Mouse (Mus musculus): ENCODE measurements around the gene Slc7a8.

Gene Slc7a8

GRCm38 (mm10) chr14:54687251-54687650, 94.5 kb downstream of the Slc7a8 start:
- DNase-seq, result no peak

GRCm38 (mm10) chr14:54686522-54687143, 95.1 kb downstream of the Slc7a8 start, which contains the start of gene Acin1:
Acin1 (minus strand) TSS chr14:54686931.
- DNase-seq, result peak; percentile 100

DNA sequence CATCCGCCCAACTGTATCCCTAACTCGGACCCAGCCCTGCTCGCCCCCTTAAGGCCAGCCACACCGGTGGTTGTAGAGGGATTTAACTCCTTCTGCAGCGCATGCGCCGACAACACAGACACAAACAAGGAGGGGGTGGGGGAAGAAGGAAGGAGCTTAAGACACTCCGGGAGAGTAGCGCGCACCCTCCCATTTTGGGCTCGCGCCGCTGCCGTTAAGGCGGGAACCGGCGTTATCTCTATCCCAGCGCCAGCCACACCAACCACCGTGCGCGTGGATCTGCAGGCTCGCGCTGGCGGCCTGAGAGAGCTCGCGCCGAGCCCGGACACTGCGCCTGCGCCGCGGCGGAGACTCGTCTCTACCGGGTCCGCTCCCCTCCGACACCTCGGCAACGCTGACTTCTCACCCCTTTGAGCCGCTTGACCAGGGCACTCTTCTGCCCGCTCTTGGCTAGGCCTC, 95.7 kb downstream of the Slc7a8 start, which contains the start of gene 1700123O20Rik:
Gene 1700123O20Rik (plus strand): TSS at position 154 of the 459 bp plus-strand sequence.
- peak; percentile 81 to 90 for DNase-seq

DNA sequence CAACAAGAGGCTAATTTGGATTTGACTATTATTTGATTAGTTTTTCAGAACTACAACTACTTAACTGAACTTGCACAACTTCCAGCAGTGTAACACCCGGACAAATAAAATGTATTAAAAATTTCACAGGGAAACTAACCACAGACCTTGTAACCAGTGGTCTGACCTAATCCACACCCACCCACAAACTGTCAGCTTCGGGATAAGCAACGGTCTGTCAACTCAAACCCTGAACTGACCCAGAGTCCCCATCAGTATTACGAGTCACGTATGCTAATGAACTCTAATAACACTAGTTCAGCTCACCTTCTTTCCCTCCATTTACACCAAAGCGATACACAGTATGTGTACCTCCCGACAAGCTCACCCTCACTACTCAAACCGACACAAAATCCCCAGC, 96.3 kb downstream of the Slc7a8 start:
- DNase-seq, result no peak

- DNase-seq, result no peak
Observed at GRCm38 (mm10) chr14:54682396-54682795, 99.3 kb downstream of the Slc7a8 start.

DNA sequence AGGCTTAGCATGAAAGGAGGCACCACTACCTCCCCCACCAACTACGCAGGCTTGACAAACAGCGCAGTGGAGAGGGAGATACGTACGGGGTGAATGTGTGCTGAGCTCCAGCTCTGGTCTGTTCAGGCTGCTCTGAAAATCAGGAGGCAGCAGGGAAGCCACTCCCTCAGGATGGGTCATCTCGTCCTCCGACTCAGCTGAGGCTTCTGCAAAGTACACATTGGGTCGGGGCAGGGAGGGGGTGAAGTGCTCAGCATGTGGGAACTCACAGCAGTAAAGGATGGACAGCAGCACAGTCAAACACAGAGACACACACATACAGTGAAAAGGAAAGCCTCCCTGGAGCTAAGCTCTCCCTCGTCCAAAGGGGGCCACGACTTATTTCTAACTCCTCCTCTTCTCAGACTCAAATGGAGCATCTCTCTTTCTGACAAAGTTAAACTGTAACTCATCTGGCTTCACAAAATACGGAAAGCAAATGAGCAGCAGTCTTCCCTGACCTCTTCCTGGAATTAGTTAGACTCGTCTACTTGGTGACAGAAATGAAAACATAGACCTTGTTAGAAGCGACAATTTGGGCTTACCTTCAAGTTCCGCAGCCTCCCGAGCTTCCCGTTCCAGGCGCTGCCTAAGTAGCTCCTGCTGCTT, 103.0 kb downstream of the Slc7a8 start:
- no peak for DNase-seq

DNA sequence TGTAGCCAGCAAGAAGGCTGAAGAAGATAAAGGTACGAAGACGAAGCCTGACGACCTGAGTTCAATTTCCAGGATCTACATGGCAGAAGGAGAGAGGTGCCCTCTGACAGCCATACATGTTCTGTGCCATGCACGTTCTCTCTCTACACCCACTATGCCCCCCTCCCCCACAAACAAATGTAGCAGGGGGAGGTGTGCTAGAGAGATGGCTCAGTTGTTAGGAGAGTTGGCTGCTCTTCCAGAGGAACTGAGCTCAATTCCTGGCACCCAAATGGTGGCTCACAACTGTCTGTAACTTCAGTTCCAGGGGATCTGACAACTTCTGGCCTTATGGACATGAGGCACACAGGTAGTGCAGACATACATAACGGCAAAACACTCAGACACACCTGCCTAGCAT, 105.5 kb downstream of the Slc7a8 start:
- no peak for DNase-seq

- no peak for DNase-seq
Observed at GRCm38 (mm10) chr14:54674317-54674716, 107.4 kb downstream of the Slc7a8 start.

All from kidney, postnatal 4 days (tissue).